Mouse (Mus musculus) ovary, adult 18-20 months (tissue): ENCODE measurements around the gene Clip2.
"Not testable (repeated sequence)": the region's sequence is repeated elsewhere in the genome, so short reads cannot be mapped to it uniquely, and the experiment has no call there.

Experiments used
- DNase-seq: peaks from one replicate; pipeline ENCODE4 v3.0.0; 2022; ENCODE audit warnings: low spot score, mixed read lengths

Gene Clip2

GRCm38 (mm10) chr5:134488596-134488995 lies 63.6 kb downstream of the Clip2 start:
- no peak for DNase-seq

- DNase-seq: no peak
These were observed 64.2 kb downstream of the Clip2 start for GRCm38 (mm10) chr5:134488042-134488441.

GRCm38 (mm10) chr5:134485900-134486665 lies 66.2 kb downstream of the Clip2 start:
- no peak for DNase-seq

- DNase-seq: no peak
These were observed 67.0 kb downstream of the Clip2 start for GRCm38 (mm10) chr5:134485183-134485730.

- DNase-seq: no peak
These were observed 68.9 kb downstream of the Clip2 start for GRCm38 (mm10) chr5:134483291-134483690.

- DNase-seq: no peak
These were observed 69.9 kb downstream of the Clip2 start for GRCm38 (mm10) chr5:134482331-134482730.

GRCm38 (mm10) chr5:134478886-134479285 lies 73.3 kb downstream of the Clip2 start:
- DNase-seq: not testable (repeated sequence)

- not testable (repeated sequence) for DNase-seq
These were observed 76.5 kb downstream of the Clip2 start for GRCm38 (mm10) chr5:134475686-134476085.

GRCm38 (mm10) chr5:134475006-134475605 lies 77.1 kb downstream of the Clip2 start:
- no peak for DNase-seq

- DNase-seq: no peak
These were observed 78.3 kb downstream of the Clip2 start for GRCm38 (mm10) chr5:134473902-134474301.

- no peak for DNase-seq
These were observed 81.6 kb downstream of the Clip2 start for GRCm38 (mm10) chr5:134470538-134471169.

GRCm38 (mm10) chr5:134469559-134470150 lies 82.6 kb downstream of the Clip2 start:
- DNase-seq: no peak

GRCm38 (mm10) chr5:134468158-134468765 lies 84.0 kb downstream of the Clip2 start:
- DNase-seq: no peak

GRCm38 (mm10) chr5:134467030-134467549 lies 85.1 kb downstream of the Clip2 start:
- no peak for DNase-seq

- no peak for DNase-seq
These were observed 85.8 kb downstream of the Clip2 start for GRCm38 (mm10) chr5:134466296-134467029.

GRCm38 (mm10) chr5:134465197-134465596 lies 87.0 kb downstream of the Clip2 start:
- no peak for DNase-seq

GRCm38 (mm10) chr5:134464225-134464624 lies 88.0 kb downstream of the Clip2 start:
- DNase-seq: no peak

- DNase-seq: no peak
These were observed 89.5 kb downstream of the Clip2 start for GRCm38 (mm10) chr5:134462731-134463130.

- DNase-seq: no peak
These were observed 89.9 kb downstream of the Clip2 start for GRCm38 (mm10) chr5:134462316-134462715.

- DNase-seq: no peak
These were observed 91.7 kb downstream of the Clip2 start for GRCm38 (mm10) chr5:134460546-134460945.

GRCm38 (mm10) chr5:134459096-134459495 lies 93.1 kb downstream of the Clip2 start:
- DNase-seq: no peak
